Mouse (Mus musculus) ovary, adult 18-20 months (tissue): ENCODE results near the gene Aoc2.

ENCODE experiments used
- DNase-seq: peaks from one replicate; pipeline ENCODE4 v3.0.0; 2022; ENCODE audit warnings: low spot score, mixed read lengths

The Aoc2 gene

DNA sequence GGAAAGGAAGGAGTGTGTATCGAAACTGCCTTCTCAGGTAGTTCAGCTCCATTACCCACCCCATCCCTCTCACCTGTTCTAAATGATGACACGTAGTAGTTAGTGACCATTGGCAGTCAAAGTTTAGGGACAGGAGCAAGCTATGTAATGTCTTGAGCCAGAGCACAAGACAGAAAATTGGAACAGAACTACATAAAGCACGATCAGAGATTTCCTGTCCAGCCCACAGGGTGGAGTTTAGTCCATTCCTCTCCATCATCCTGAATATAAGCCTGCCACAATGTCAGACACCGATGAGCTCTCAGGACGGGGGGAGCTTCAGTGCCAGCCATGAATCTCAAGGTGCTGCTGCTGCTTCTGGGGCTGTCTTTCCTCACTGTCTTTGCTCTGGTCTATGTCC is at the start of gene Aoc2:
Gene Aoc2, plus strand, starts transcription at position 301 of the 400 bp plus-strand sequence.
- DNase-seq: no peak

DNA sequence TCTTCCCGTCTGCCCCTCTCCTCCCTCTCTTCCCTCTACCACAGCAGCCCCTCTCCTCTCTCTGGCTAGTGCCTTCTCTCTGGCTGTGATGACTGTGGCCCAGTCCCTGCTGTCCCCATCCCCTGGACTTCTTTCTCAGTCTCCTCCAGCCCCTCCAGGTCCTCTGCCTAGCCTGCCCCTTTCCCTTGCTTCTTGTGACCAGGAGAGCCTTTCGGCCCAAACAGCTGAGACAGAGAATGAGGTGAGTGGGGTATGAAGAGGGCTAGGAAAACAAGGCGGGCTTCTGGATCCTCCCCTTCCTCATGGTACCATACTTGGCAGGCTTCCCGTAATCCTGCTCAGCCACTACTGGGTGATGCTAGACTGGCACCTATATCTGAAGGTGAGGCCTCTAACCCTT is 49.6 kb upstream of the Aoc2 start:
- no peak for DNase-seq

DNA sequence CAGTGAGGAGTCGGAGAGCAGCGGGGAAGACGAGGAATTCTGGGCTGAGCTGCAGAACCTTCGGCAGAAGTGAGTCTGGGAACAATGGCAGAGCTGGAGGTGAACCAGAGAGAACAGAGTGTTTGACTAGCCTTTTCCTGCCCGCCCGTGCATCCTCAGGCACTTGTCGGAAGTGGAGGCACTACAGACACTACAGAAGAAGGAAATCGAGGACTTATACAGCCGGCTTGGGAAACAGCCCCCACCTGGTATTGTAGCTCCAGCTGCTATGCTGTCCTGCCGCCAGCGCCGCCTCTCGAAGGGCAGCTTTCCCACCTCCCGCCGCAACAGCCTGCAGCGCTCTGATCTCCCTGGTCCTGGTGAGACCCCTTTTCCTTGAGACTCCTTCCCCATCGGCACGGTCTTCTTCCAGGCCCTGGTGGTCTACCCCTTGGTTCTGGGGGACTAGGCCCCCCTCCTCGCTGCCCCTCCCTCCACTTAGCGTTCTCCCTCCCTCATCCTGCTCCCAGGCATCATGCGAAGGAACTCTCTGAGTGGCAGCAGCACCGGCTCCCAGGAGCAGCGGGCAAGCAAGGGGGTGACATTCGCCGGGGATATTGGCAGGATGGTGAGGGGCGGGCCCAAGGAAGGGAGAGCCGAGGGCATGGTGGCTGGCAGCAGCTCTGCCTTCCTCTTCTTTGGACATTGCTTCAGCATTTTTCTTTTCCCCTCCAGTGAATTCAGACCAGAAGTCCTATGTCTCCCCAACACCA is 48.4 kb upstream of the Aoc2 start:
- DNase-seq: no peak

DNA sequence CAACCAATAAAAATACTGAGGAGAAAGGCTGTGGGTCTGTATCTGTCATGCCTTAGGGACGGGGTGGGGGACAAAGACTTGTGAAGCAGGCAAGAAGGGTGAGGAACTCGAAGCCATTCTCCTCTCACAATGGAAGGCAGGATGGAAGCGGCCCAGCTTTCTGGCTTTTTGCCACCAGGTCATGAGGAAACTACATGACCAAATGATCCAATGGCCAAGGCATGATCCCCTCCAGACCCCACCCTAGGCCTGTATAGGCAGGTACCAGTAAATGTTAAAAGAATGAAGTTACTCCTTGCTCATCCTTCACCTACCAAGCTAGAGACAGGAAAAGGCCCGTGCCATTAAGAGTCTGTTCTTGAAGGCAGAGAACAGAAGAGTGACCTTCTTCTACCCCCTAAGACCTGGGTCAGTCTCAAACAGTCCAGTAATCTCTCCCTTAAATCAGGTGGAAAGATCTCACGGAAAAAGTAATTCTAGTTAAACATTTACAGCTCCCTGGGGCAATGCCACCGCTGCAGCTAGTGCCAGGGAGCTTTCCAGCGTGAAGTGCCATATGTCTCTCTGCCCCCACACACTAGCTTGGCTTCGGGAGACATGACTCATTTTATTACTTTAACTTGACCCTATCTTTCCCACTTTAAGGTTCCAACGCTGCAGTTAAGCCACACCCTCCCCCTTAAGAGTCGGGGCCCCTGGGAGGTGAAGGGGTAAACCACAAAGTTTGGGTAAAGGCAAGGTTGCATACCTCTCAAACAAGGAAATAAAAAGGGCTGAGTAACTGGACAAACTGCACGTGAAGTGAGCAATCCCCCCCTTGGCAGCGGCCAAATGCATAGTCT is 47.3 kb upstream of the Aoc2 start:
- DNase-seq: no peak

DNA sequence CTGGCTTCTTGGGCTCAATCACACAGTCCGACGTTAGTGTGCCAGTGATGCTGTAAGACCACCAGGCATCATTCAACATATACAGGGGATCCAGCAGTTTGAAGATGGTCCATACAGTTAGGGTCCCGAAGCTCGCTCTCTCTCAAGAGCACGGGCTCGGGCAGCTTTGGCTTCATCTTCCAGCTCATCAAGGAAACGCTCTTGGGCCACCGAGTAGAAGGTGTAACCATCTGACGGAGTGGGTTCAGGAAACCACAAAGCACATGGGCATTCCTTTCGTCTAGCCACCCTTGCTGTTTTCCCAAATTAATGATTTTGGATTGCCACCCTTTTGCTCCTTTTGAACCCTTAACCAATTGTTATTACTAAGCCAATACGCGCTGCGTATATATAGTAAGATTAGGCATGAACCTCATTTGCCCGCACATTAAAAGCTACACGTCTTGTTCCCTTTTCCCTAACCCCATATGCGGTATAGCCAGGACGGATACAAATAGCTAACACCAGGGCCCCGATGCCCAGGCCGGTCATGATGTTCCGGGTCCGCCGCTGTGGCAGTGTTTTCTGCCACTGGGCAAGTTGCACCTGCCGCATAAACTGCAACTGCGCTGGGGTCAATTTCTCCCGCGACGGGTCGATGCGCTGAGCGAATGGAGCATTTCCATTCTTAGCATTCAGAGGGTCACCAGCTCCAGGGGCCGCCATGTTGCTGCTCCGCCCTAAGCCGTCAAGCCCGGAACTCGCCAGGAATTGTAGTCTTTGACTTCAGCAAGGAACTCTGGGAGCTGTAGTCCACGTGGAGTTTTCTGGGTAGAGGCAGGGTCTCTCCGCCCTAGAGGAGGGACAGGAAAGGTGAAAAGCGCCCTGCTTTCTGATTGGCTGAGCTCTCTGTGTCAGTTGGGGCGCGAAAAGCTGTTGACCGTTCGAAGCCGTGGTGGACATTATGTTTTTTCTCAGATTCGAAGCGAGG is 46.4 kb upstream of the Aoc2 start, which contains the start of the genes Cntd1 and Coa3:
Gene Cntd1, plus strand, starts transcription at position 790 of the 970 bp plus-strand sequence.
Gene Coa3, minus strand, starts transcription at position 892 of the 970 bp plus-strand sequence.
- DNase-seq: peak; percentile 79

DNA sequence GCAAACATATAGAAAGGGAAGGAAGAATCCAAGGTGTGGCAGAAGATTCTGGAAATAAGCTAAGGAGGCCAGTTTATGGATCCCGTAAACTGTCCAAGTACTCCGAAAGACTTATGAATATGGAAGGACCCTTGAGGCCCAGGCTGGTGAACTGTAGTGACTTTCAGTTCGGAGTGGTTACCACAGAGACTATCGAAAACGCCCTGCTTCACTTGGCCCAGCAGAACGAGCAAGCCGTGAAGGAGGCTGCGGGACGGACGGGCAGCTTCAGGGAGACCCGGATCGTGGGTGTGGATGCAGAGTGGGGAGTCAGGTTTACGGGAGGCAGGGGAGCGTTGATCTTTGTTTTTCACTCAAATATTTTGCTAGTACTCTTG is 45.7 kb upstream of the Aoc2 start:
- no peak for DNase-seq

DNA sequence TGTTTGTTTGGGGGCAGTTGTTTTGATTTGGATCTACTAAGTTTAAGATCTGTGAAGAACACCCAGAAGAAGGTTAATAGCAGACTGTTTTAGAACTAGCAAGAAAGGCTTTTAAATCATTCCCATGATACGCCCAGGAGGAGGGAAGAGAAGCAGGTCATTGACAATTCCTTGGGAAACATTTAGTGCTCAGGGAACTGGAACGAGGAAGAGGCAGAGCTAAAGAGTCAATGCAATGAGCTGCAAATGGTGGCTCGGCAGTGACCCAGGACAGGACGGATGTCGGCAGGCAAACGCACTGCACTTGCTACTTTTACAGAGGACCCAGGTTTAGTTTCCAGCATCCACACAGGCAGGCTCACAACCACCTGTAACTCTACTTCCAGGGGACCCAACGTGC is 44.0 kb upstream of the Aoc2 start:
- DNase-seq: no peak

DNA sequence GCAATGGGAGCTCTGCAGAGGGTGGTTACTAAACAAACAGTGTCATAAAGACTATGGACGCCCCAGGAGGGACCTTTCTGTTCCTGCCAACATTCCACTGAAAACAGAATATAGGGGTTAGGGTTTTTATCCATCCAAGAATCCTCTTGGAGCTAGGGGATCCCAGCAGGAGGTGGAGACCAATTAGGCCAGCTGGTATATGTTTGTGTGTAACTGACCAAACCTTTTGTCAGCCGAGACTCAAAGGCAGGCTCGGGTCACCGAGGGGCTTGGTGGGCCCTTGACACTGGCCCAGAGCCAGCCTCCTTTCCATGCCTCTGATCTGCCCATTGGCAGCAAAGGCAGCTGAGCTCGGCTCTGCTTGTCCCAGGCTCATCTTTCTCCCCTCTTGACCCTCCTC is 42.0 kb upstream of the Aoc2 start:
- no peak for DNase-seq

DNA sequence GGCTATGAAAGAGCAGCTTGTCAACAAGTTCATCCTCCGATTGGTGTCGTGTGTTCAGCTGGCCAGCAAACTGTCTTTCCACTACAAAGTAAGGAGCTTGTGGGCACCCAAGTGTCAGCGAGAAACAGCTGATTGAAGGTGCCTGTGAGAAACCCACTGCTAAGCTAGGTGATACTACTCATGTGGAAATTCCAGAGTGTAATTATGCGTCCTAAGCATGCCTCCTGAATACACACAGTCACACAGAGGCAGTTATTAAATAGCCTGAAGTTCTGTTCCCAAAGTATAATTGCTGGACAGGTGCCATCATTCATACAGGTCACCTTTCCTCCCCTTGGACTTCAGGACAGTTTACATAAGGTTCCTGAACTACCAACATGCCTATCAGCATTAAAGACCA is 41.1 kb upstream of the Aoc2 start:
- DNase-seq: no peak

DNA sequence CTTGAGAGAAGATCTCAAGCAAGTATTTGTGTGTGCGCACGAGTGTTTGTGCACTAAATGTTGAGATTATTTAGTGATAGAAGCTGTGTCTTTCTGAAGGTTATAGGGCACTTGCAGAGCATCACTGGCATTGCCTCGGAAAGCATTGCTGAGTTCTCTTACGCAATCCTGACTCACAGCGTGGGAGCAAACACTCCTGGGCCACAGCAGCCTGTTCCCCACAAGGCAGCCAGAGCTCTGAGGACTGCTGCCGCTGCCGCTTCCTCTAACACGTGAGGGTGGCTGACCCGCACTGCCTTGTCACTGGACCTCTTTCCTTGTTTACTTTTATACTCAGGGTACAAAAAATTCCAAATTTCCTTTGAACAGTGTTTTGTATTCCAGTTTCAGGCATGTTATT is 37.6 kb upstream of the Aoc2 start:
- peak; percentile 62 for DNase-seq

DNA sequence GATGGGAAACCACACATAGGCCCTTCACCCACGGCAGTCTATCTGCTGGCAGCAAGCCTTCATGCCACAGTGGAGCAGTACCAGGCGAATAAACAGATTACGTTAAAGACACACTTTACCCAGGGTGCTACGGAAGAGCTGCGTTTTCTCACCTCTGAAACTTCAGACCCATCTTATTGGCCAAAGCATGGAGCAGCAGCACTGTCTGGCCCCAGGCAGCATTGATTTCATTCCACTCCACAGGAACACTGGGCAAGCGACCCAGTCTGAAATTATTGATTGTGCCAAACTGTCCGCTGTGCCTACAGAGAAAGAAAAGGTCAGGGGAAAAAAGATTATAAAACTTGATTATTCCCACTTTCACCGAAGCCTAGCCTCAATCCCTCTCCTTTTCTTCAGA is 33.6 kb upstream of the Aoc2 start:
- DNase-seq: no peak

DNA sequence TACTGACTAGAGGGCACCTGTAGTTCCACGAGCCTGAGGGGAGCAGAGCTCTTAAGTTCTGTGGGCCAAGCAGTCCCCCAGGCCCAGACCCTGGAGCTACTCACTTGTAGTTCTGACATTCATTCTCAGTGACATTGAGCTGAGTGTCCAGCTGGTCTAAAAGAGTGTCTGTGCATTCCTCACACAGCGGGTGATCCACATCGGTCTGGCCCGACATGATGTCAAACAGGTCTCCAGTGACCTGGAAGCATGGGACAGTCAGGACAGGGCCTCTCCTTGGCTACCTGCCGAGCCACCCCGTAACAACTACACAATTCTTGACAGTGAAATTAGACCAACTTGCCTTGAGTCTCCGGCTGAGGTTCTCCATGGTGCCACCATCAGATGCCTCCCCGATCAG is 29.7 kb upstream of the Aoc2 start:
- DNase-seq: no peak

DNA sequence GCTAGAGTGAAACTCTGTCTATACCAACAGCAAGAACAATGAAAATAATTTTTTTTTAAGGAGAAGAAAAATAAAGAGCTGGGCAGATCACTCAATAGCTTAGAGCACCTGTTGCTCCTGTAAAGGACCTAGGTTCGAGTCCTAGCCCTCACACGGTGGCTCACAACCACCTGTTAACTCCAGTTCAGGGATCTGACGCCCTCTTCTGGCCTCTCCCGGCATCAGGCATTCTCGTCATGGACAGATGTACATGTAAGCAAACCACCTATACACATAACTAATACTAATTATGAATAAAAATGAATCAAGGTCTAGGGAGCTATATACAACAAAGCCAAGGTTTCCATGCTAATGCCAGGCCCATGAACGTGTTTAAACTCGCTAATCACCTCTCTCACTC is 24.0 kb upstream of the Aoc2 start:
- DNase-seq: no peak

DNA sequence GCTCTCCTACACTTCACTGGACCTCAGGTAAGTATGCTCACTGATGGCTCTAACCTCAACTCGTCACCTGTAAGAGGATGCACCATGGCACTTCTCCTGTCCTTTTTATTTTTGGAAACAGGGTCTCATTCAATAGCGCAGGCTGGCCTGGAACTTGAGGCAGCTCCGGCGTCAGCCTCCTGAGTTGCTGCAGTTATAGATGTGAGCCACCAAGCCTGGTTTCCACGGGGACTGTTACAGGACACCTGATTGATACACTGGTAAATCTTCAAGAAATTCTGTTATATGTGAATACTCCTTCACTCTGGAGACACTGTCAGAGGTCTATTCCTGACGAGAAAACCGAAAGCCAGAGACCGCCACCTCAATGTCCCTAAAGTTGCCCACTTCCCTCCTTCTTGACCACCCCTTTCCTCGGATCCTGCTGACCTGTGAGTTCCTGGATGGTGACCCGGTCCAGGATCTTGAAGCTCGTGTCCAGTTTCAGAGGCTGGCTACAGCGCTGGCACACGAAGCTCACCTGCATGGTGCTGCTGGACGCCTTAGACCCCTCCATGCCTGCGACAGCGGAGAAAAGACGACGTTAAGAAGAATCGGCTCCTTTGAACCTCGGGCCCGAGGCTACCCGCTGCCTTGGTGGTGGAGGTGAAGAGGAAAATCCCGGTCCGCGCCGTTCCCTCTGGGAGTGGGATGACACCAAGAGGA is 23.4 kb upstream of the Aoc2 start:
- DNase-seq: no peak

DNA sequence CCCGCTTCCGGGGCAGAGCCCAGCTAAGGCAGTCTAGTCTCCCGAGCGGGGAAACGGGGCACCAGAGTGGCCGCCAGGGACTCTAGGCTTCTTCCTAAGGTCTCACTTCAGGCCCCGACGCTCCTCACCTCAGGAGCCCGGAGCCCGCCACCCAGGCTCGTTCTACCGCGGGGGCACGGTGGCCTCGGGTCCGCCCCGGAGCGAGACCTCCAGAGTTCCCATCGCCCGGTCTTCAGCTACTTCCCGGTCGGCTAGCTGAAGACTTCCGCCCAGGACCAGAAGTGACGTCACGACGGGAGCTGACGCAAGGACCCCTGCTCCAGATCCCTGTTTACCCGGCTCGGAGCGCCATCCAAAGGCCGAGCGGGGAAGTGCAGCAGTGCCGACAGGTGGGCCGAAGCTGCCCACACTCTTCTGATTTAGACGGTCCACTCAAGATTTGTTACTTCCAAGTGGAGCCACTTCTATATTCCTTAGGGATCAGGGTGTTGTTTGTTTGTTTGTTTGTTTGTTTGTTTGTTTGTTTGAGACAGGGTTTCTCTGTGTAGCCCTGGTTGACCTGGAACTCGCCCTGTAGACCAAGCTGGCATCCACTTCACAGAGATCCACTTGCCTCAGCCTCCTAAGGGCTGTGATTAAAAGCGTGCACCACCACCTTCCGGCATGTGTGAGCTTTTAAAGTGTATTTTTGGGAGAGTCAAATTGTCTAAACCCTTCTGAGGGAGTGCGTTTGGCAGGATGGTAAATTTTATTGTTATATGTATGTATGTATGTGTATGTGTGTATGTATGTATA is 22.7 kb upstream of the Aoc2 start, which contains the start of gene Becn1:
Gene Becn1, minus strand, starts transcription at position 283 of the 795 bp plus-strand sequence.
- peak; percentile 86 for DNase-seq

DNA sequence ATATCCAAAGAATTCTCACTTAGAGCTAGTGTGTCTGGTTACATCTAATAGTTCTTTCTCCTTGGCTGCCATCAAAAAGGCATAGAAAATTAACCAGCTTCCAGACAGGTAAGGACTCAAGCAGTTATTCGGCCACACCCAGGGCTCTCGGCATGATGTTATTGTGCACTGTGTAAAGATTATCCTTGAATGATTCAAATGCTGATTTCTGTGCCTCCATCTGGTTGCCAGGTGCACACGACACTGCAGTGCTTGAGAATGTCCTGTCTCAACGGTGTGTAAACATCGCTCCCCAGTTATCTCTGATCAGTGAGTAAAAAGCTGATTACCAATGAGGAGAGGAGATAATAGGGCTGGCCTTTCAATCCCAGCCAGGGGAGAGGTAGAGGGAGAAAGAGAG is 17.1 kb upstream of the Aoc2 start:
- DNase-seq: no peak

DNA sequence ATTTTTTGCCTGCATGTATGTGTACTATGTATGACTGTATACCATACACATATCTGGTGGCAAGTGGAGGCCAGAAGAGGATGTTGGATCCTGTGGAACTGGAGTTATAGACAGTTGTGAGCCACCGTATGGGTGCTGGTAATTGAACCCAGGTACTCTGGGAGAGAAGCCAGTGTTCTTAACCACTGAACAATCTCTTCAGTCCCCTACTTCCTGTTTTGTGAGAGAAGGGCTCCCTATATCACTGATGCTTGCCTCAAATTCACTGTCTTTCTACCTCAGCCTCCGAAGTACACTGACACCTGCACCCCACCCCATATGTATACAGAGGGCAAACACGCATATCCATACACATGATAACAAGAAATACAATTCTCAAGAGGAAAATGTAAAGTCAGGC is 13.8 kb upstream of the Aoc2 start:
- no peak for DNase-seq

DNA sequence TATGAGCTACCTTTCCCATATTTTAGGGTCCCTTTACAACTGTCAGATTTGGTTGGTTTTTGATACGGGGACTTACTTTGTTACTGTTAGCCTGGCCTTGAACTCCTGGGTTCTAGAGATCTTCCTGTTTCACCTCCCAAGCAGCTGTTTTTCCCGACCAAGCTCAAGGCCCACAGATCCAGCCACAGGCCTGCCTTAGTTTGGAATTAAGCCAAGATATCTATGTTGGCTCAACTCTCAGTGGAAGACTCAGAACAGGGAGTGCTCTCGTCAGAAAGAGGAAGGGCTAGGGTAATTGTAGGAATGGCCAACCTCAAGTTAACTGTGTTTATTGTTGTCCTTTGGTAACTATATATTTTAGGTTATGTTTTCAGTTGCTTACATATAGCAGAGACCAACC is 12.7 kb upstream of the Aoc2 start:
- no peak for DNase-seq

DNA sequence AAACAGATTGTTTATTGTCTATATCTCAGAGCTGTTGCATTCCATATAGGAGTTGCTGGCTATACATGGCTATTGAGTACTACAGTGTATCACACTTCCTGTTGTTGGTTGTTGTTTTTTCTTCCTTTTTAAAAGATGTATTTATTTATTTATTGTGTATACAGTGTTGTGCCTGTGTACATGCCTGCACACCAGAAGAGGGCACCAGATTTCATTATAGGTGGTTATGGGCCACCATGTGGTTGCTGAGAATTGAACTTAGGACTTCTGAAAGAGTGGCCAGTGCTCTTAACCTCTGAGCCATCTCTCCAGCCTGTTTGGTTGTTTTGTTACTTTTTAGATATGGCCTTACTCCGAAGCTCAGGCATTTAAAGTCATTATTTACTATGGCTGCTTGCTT is 10.3 kb upstream of the Aoc2 start:
- no peak for DNase-seq

DNA sequence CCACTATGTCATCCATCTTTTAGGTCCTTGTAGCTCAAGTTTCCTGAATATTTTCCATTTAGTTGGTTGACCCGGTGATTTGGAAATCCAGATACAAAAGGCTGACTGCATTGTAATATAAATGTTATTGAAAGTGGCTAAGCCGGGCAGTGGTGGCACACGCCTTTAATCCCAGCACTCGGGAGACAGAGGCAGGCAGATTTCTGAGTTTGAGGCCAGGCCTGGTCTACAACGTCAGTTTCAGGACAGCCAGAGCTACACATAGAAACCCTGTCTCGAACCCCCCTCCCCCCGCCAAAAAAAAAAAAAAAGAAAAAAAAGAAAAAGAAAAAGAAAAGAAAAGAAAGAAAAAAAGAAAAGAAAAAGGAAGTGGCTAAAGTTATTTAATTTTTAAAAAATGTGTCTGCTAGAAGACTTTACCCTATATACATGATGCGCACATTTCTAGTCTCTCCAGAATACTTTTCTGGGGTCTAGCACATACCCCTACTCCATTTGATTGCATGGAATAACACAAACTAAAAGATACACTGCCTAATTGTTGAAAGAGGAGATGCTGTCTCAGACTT is 9.7 kb upstream of the Aoc2 start:
- no peak for DNase-seq
